Mouse (Mus musculus) MEL (cell line): ENCODE results near the gene Strap. TPM values are rescaled to one million over a fixed set of nuclear protein-coding genes. Genes with fewer than 3 reads are reported as not detected.

Experiments used
- DNase-seq: peaks from one replicate; pipeline ENCODE4 v3.0.0; 2011; ENCODE audit warnings: low read depth, low spot score
- H3K27ac ChIP-seq: 2 replicates; pipeline ENCODE4 v1.5.1; 2012; ENCODE audit warnings: low read depth, mild to moderate bottlenecking, control low read depth, low read length, moderate library complexity; ENCODE audit not compliant: control insufficient read depth
- H3K27me3 ChIP-seq, 2 experiments: fragments of 150-350 bp in 1 of 2; sonication (generic) in 1 of 2; 2 replicates each; pipeline ENCODE4 v1.6.1; 2012; ENCODE audit warnings: low read length in 2 of 2, mild to moderate bottlenecking in 2 of 2, improper control_type of control experiment in 1 of 2, moderate library complexity in 1 of 2; ENCODE audit not compliant: insufficient read depth in 2 of 2, control insufficient read depth in 1 of 2
- H3K36me3 ChIP-seq, 2 experiments: 2 replicates each; pipeline ENCODE4 v1.6.1; 2012 to 2014; ENCODE audit warnings: low read length in 2 of 2, improper control_type of control experiment in 1 of 2, inconsistent platforms in 1 of 2, mild to moderate bottlenecking in 1 of 2; ENCODE audit not compliant: insufficient read depth in 2 of 2, control insufficient read depth in 1 of 2
- H3K4me1 ChIP-seq, 2 experiments: fragments of 150-350 bp in 1 of 2; sonication (generic) in 1 of 2; 2 replicates each; pipeline ENCODE4 v1.6.1; 2012; ENCODE audit warnings: low read length in 2 of 2, improper control_type of control experiment in 1 of 2, mild to moderate bottlenecking in 1 of 2; ENCODE audit not compliant: insufficient read depth in 2 of 2, control insufficient read depth in 1 of 2
- H3K4me3 ChIP-seq, 2 experiments: fragments of 150-350 bp in 1 of 2; sonication (generic) in 1 of 2; 2 replicates each; pipeline ENCODE4 v1.5.1; 2012; ENCODE audit warnings: low read depth in 2 of 2, low read length in 2 of 2, mild to moderate bottlenecking in 2 of 2, moderate library complexity in 2 of 2, control low read depth in 1 of 2, improper control_type of control experiment in 1 of 2; ENCODE audit not compliant: control insufficient read depth in 1 of 2, insufficient read depth in 1 of 2
- H3K79me2 ChIP-seq: 2 replicates; pipeline ENCODE4 v1.6.1; 2012; ENCODE audit warnings: mild to moderate bottlenecking, low read length, moderate library complexity; ENCODE audit not compliant: control insufficient read depth, poor library complexity, insufficient read depth
- H3K9ac ChIP-seq: 2 replicates; pipeline ENCODE4 v1.6.1; 2012; ENCODE audit warnings: low read depth, mild to moderate bottlenecking, control low read depth, low read length, moderate library complexity; ENCODE audit not compliant: control insufficient read depth, poor library complexity, severe bottlenecking
- H3K9me3 ChIP-seq: fragments of 150-350 bp; sonication (generic); replicated peaks from 2 replicates; pipeline ENCODE4 v1.6.1; 2012; ENCODE audit warnings: mild to moderate bottlenecking, low read length, improper control_type of control experiment, moderate library complexity; ENCODE audit not compliant: insufficient read depth
- BHLHE40 ChIP-seq: IDR thresholded peaks from 2 replicates; pipeline ENCODE4 v1.6.1; 2012; ENCODE audit warnings: low read depth, mild to moderate bottlenecking, inconsistent platforms, low read length, improper control_type of control experiment, borderline replicate concordance
- CHD2 ChIP-seq: IDR thresholded peaks from 2 replicates; pipeline ENCODE4 v1.6.1; 2011; ENCODE audit warnings: low read length, improper control_type of control experiment
- CTCF ChIP-seq, 3 experiments: IDR thresholded peaks in 2 of 3; conservative IDR thresholded peaks in 1 of 3; 2 replicates each; pipeline ENCODE4 v1.5.1; 2011 to 2012; ENCODE audit warnings: low read length in 3 of 3, low read depth in 2 of 3, mild to moderate bottlenecking in 2 of 3, improper control_type of control experiment in 1 of 3, inconsistent platforms in 1 of 3, mixed read lengths in 1 of 3, moderate library complexity in 1 of 3; ENCODE audit not compliant: control insufficient read depth in 1 of 3, insufficient read depth in 1 of 3, poor library complexity in 1 of 3, severe bottlenecking in 1 of 3
- E2F4 ChIP-seq: IDR thresholded peaks from 2 replicates; pipeline ENCODE4 v1.6.1; 2011; ENCODE audit warnings: low read depth, low read length, improper control_type of control experiment, borderline replicate concordance
- ELF1 ChIP-seq: IDR thresholded peaks from 2 replicates; pipeline ENCODE4 v1.6.1; 2014; ENCODE audit warnings: low read depth, mild to moderate bottlenecking, inconsistent platforms, low read length, improper control_type of control experiment, moderate library complexity
- ETS1 ChIP-seq: IDR thresholded peaks from 2 replicates; pipeline ENCODE4 v1.6.1; 2012; ENCODE audit warnings: low read depth, mild to moderate bottlenecking, inconsistent platforms, low read length, improper control_type of control experiment, moderate library complexity
- GABPA ChIP-seq: IDR thresholded peaks from 2 replicates; pipeline ENCODE4 v1.6.1; 2012; ENCODE audit warnings: low read depth, mild to moderate bottlenecking, inconsistent platforms, low read length, improper control_type of control experiment, moderate library complexity
- HCFC1 ChIP-seq: IDR thresholded peaks from 2 replicates; pipeline ENCODE4 v1.6.1; 2012; ENCODE audit warnings: low read depth, mild to moderate bottlenecking, inconsistent platforms, low read length, improper control_type of control experiment, moderate library complexity
- JUND ChIP-seq: IDR thresholded peaks from 2 replicates; pipeline ENCODE4 v1.6.1; 2011; ENCODE audit warnings: low read depth, mild to moderate bottlenecking, improper control_type of control experiment, low read length
- KAT2A ChIP-seq: conservative IDR thresholded peaks from 2 replicates; pipeline ENCODE4 v1.6.1; 2012; ENCODE audit warnings: low read depth, low read length, improper control_type of control experiment, inconsistent platforms
- MAX ChIP-seq: IDR thresholded peaks from 2 replicates; pipeline ENCODE4 v1.6.1; 2011; ENCODE audit warnings: low read length, improper control_type of control experiment
- MAZ ChIP-seq: IDR thresholded peaks from 2 replicates; pipeline ENCODE4 v1.6.1; 2012; ENCODE audit warnings: low read depth, mild to moderate bottlenecking, inconsistent platforms, low read length, improper control_type of control experiment
- MYB ChIP-seq: IDR thresholded peaks from 2 replicates; pipeline ENCODE4 v1.6.1; 2011; ENCODE audit warnings: mild to moderate bottlenecking, low read depth, low read length, improper control_type of control experiment
- MYC ChIP-seq: IDR thresholded peaks from 2 replicates; pipeline ENCODE4 v1.6.1; 2011; ENCODE audit warnings: low read depth, mild to moderate bottlenecking, low read length, improper control_type of control experiment, moderate library complexity
- POLR2A ChIP-seq, 2 experiments: IDR thresholded peaks; 2 replicates each; pipeline ENCODE4 v1.6.1; 2011 to 2012; ENCODE audit warnings: low read length in 2 of 2, mild to moderate bottlenecking in 2 of 2, control low read depth in 1 of 2, improper control_type of control experiment in 1 of 2, low read depth in 1 of 2, moderate library complexity in 1 of 2; ENCODE audit not compliant: control insufficient read depth in 1 of 2, insufficient read depth in 1 of 2, poor library complexity in 1 of 2
- POLR2AphosphoS5 ChIP-seq: IDR thresholded peaks from 2 replicates; pipeline ENCODE4 v1.6.1; 2012; ENCODE audit warnings: low read depth, borderline replicate concordance, mild to moderate bottlenecking, inconsistent platforms, low read length, moderate library complexity, mixed read lengths
- RCOR1 ChIP-seq: IDR thresholded peaks from 2 replicates; pipeline ENCODE4 v1.6.1; 2012; ENCODE audit warnings: low read depth, mild to moderate bottlenecking, inconsistent platforms, low read length, improper control_type of control experiment
- SIN3A ChIP-seq: IDR thresholded peaks from 2 replicates; pipeline ENCODE4 v1.6.1; 2012; ENCODE audit warnings: low read length, improper control_type of control experiment, inconsistent platforms
- SMC3 ChIP-seq: IDR thresholded peaks from 2 replicates; pipeline ENCODE4 v1.6.1; 2011; ENCODE audit warnings: low read depth, low read length, improper control_type of control experiment
- TBP ChIP-seq: IDR thresholded peaks from 2 replicates; pipeline ENCODE4 v1.8.0; 2011; ENCODE audit warnings: low read depth, low read length, improper control_type of control experiment
- UBTF ChIP-seq: IDR thresholded peaks from 2 replicates; pipeline ENCODE4 v1.6.1; 2012; ENCODE audit warnings: low read depth, mild to moderate bottlenecking, inconsistent platforms, low read length, improper control_type of control experiment, moderate library complexity, borderline replicate concordance; ENCODE audit not compliant: insufficient read depth
- USF1 ChIP-seq: IDR thresholded peaks from 2 replicates; pipeline ENCODE4 v1.6.1; 2014; ENCODE audit warnings: low read depth, mild to moderate bottlenecking, inconsistent platforms, low read length, improper control_type of control experiment, moderate library complexity
- ZKSCAN1 ChIP-seq: IDR thresholded peaks from 2 replicates; pipeline ENCODE4 v1.6.1; 2012; ENCODE audit warnings: low read depth, mild to moderate bottlenecking, inconsistent platforms, low read length, improper control_type of control experiment, moderate library complexity
- ZMIZ1 ChIP-seq: IDR thresholded peaks from 2 replicates; pipeline ENCODE4 v1.6.1; 2012; ENCODE audit warnings: low read depth, mild to moderate bottlenecking, inconsistent platforms, low read length, improper control_type of control experiment, moderate library complexity
- polyA plus RNA-seq, 2 experiments: library from polyadenylated mRNA; stranded (reverse) in 1 of 2; unstranded in 1 of 2; fragments of >175 nt in 1 of 2; fragments of >200 nt in 1 of 2; gene quantifications; 2 replicates each; pipeline versions ENCODE4 v1.2.1 to v1.2.4; 2012; ENCODE audit warnings: low replicate concordance in 2 of 2, low read depth in 1 of 2; ENCODE audit not compliant: insufficient read length in 2 of 2, insufficient read depth in 1 of 2, missing spikeins in 1 of 2
- total RNA-seq: library from RNA; depleted of rRNA; stranded (reverse); fragments of 300-350 nt; gene quantifications from 2 replicates; pipeline ENCODE4 v1.2.3, GENCODE M21; 2012

The Strap gene
- total and polyA plus RNA-seq, 3 experiments, result 142 to 194 TPM; not detected in 1

DNA sequence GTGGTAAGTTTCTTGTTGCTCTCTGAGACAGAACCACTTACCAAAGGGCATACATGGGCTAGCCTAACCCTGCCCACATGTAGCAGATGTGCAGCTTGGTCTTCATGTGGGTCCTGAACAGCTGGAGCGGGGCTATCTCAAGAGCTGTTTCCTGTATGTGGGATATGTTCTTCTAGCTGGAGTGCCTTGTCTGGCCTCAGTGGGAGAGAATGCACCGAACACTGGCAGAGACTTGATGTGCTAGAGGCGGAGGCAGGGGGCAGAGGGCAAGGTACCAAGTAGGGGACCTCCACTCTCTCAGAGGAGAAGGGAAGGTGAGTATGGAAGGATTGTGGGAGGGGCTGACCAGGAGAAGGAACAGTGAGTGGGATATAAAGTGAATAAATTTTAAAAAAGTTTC, 32.7 kb upstream of the Strap start:
- H3K4me1 ChIP-seq, result no peaks in the 10 kb centered on the region

DNA sequence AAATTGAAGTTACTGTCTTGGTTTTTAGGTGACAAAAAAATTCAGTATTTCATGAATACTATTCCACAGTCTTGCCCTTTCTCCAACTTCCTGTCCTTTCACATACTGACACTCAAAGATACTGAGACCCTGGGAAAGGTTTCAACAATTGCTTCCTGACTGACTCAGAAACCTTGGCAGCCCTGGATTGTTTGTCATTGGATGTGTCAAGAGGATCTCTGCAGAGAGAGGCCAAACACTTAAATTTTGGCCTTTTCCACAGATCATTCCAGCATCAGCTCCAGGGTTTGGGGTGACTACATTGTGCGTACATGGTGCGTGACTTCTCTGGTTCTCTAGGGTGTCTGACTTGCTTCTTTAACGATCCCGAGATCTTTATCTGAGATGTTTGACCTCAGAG, 32.0 kb upstream of the Strap start:
- H3K9me3 ChIP-seq, result no peaks in the 10 kb centered on the region
- H3K4me1 ChIP-seq, result no peaks in the 10 kb centered on the region
- no peaks in the 10 kb centered on the region for H3K79me2 ChIP-seq
- H3K27me3 ChIP-seq, result no peaks in the 10 kb centered on the region
- no peak for DNase-seq
- H3K36me3 ChIP-seq, result no peaks in the 10 kb centered on the region
- H3K27ac ChIP-seq, result no peak overlapping the region
- H3K4me3 ChIP-seq, result no peak overlapping the region
- TF ChIP-seq ETS1 (no peak), BHLHE40 (no peak), E2F4 (no peak), MAZ (no peak), MAX (no peak), ELF1 (no peak), GABPA (no peak), POLR2AphosphoS5 (no peak), CHD2 (no peak), UBTF (no peak), ZKSCAN1 (no peak), MYC (no peak), CTCF (IDR thresholded peaks at IDR 0.05 in 2 of 3, conservative IDR thresholded peaks at IDR 0.05 in 1 of 3; ENCODE audit: control insufficient read depth in 1 of 3, insufficient read depth in 1 of 3, low read depth in 2 of 3, low read length in 3 of 3, poor library complexity in 1 of 3, severe bottlenecking in 1 of 3) (no peak), SIN3A (no peak), MYB (no peak), SMC3 (no peak), ZMIZ1 (no peak)
- TF ChIP-seq, all 39 proteins: peak for 0
- no peak overlapping the region for H3K9ac ChIP-seq

More for the DNA sequence above, 32.7 kb upstream of the Strap start:
- Histone ChIP-seq H3K9me3 (no peaks in the 10 kb centered on the region), H3K27me3 (no peaks in the 10 kb centered on the region), H3K36me3 (no peaks in the 10 kb centered on the region), H3K79me2 (no peaks in the 10 kb centered on the region), H3K9ac (no peak overlapping the region), H3K27ac (no peak overlapping the region), H3K4me3 (no peak overlapping the region)
- TF ChIP-seq JUND, result no peak
- no peak for TF ChIP-seq SMC3
- no peak for TF ChIP-seq SIN3A
- TF ChIP-seq POLR2A (IDR thresholded peaks at IDR 0.05; ENCODE audit: control insufficient read depth in 1 of 2, insufficient read depth in 1 of 2, low read depth in 1 of 2, low read length in 2 of 2, poor library complexity in 1 of 2), result no peak
- TF ChIP-seq TBP, result no peak
- no peak for TF ChIP-seq CTCF (IDR thresholded peaks at IDR 0.05 in 2 of 3, conservative IDR thresholded peaks at IDR 0.05 in 1 of 3; ENCODE audit: control insufficient read depth in 1 of 3, insufficient read depth in 1 of 3, low read depth in 2 of 3, low read length in 3 of 3, poor library complexity in 1 of 3, severe bottlenecking in 1 of 3)
- no peak for TF ChIP-seq KAT2A
- TF ChIP-seq E2F4, result no peak
- no peak for TF ChIP-seq USF1
- no peak for TF ChIP-seq UBTF
- TF ChIP-seq BHLHE40, result no peak
- TF ChIP-seq RCOR1, result no peak
- TF ChIP-seq ZMIZ1, result no peak
- TF ChIP-seq HCFC1, result no peak
- no peak for TF ChIP-seq GABPA
- DNase-seq, result no peak
